Mouse (Mus musculus): ENCODE results near the gene Sap18.
A peak's percentile ranks its signal among the peaks of the same experiment; 100 is the strongest.

DNA sequence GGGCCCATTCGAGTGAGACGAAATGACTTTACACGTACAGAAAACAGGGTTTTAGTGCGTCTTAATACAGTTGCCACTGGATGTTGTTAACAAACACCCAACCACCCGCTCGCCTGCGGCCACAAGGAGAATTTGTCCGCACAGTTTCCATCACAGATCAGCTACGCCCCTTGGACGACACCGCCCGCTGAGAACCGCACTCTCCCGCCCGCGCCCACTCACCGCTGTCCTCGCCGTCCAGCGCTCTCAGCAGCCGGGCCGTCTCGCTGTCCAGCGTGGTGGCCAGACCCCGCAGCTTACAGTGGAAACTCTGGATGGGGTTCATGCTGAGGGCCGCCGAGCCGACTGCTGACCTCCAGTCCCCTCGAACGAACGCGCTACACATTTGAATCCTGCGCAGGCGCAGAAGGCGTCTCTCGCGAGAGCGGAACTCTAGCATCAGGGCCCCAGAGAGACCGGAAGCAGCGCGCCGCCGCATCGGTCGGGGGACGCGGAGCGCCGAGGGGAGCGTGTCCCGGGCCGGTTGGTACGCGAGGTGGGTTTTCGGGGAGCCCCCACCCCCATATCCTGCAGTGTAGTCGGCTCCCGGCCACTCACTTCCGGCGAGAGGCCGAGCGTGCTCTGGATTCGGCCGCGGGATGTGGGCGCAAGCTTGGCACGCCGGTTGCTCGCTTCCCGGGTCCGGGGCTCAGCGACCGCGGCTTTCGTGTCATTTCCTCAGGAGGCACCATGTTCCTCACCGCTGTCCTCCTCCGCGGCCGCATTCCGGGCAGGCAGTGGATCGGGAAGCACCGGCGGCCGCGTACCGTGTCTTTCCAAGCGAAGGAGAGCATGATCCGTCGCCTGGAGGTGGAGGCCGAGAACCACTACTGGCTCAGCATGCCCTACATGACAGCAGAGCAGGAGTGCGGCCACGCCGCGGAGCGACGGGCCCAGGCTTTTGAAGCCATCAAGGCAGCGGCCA is 28.1 kb downstream of the Sap18 start, which contains the start of the genes Ska3 and Mrpl57:
- peak; percentile 38 for TF ChIP-seq CTCF (IDR thresholded peaks at IDR 0.05; ENCODE audit: low read depth)
- peak; percentile 49; the same call in 1 of the 2 replicates for TF ChIP-seq EP300 (IDR thresholded peaks at IDR 0.05; ENCODE audit: low read depth)
